Mouse (Mus musculus) heart, embryonic 12.5 days (tissue): ENCODE measurements at regions not wholly inside any gene's neighbourhood (a gene's known extent, or its start where the extent isn't known, plus 50 kb on each side); places are given as distances from the start of the nearest gene placed in this dataset. TPM values are rescaled to one million over a fixed set of nuclear protein-coding genes. Genes with fewer than 3 reads are reported as not detected.

Source experiments
- microRNA-seq: library from miRNA; unstranded; fragments of <30 nt; microRNA quantifications from one replicate; pipeline ENCODE4, GENCODE M21; 2017

Small RNAs in the stretch of these regions (microRNA-seq; reads per million reads assigned to microRNA genes)
- not detected for gene Gm25247
